Mouse (Mus musculus) testis, adult 2 months (tissue): Measurements from ENCODE around the gene Ncan.

Experiments used
- CTCF ChIP-seq: fragments of 200-500 bp; IDR thresholded peaks from 2 replicates; pipeline ENCODE4 v1.5.1; 2012; ENCODE audit warnings: low read depth, mild to moderate bottlenecking, inconsistent platforms, low read length, moderate library complexity; ENCODE audit not compliant: control insufficient read depth, insufficient read depth, insufficient replicate concordance
- POLR2A ChIP-seq: fragments of 200-500 bp; IDR thresholded peaks from 2 replicates; pipeline ENCODE4 v1.6.1; 2012; ENCODE audit warnings: low read depth, mild to moderate bottlenecking, inconsistent platforms, low read length, moderate library complexity; ENCODE audit not compliant: control insufficient read depth

- TF ChIP-seq CTCF (no peak), POLR2A (no peak)
These were observed 27.3 kb upstream of the Ncan start for GRCm38 (mm10) chr8:70147678-70148607.
